Mouse (Mus musculus): ENCODE results near the gene Klc1. TPM values are rescaled to one million over a fixed set of nuclear protein-coding genes. Genes with fewer than 3 reads are reported as not detected.

Klc1 gene
- total and polyA plus RNA-seq, 2 experiments from 2014 or later: 90.9 to 129 TPM

DNA sequence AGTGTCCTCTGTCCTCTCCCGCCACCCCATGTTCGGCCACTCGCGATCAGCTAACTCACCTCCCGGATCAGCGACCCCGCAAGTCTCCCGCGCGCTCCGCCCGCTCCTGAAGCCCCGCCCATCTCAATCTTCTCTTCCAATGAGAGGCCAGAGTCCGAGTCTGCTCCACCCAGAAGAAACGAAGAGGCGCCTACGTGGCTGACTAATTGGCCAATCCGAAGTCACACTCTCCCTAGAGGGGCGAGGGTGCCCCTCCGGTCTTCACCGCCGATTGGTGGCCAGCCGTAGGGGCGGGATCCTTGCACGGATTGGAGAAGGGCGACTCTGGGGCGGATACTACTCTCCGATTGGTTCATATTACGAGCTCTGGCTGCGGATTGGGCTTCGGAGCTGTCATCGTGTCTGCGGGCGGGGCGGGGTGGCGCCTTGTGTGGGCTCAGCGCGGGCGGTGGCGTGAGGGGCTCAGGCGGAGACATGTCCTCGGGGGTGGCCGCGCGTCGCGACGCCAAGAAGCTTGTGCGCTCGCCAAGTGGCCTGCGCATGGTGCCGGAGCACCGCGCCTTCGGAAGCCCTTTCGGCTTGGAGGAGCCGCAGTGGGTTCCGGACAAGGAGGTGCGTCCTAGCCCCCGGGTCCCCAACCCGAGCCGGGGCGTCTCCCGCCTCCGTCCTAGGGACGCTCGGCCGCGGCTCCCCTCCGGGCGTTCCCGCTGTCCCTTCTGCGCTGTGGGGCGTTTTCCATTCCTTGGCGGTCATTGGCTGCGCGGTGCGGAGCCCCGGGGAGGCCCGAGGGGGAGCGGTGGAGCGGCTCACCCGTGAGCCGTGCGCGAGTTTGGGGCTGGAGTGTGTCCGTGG, 55.3 kb downstream of the Klc1 start, which contains the start of the genes Xrcc3 and Zfyve21:
Xrcc3 (minus strand) TSS at position 108 of the 852 bp plus-strand sequence.
Zfyve21 (plus strand) TSS at position 405 of the 852 bp plus-strand sequence.
- H3K27ac ChIP-seq (ENCODE audit: low read depth): peak within 1 kb of the TSS; percentile 94
- ATAC-seq (ENCODE audit: insufficient read depth, low read depth) (peak; percentile 96), DNase-seq (ENCODE audit: low spot score) (peak; percentile 99)
- no peaks in the 10 kb centered on the region; the same call in 1 of the 2 replicates for H3K36me3 ChIP-seq (replicated peaks; ENCODE audit: control insufficient read depth, insufficient read depth, low read length)
- H3K4me2 ChIP-seq (ENCODE audit: low read depth, low read length): peak within 1 kb of the TSS; percentile 86
- peak within 1 kb of the TSS; percentile 70 for H3K9ac ChIP-seq (replicated peaks; ENCODE audit: low read depth, low read length)
- H3K4me3 ChIP-seq (ENCODE audit: low read depth, low read length): peak within 1 kb of the TSS; percentile 62
- under 1% methylated on average over 83 of the region's 87 CpGs for WGBS
- TF ChIP-seq EP300 (IDR thresholded peaks at IDR 0.05; ENCODE audit: low read depth) (peak; percentile 92), CTCF (IDR thresholded peaks at IDR 0.05; ENCODE audit: low read depth) (no peak)
- no peaks in the 10 kb centered on the region for H3K27me3 ChIP-seq (ENCODE audit: control insufficient read depth, insufficient read depth, low read length)
- peaks cover 33% of the 10 kb centered on the region for H3K4me1 ChIP-seq (ENCODE audit: control insufficient read depth, insufficient read depth)
- no peaks in the 10 kb centered on the region for H3K9me3 ChIP-seq (replicated peaks; ENCODE audit: control insufficient read depth, low read length)

DNA sequence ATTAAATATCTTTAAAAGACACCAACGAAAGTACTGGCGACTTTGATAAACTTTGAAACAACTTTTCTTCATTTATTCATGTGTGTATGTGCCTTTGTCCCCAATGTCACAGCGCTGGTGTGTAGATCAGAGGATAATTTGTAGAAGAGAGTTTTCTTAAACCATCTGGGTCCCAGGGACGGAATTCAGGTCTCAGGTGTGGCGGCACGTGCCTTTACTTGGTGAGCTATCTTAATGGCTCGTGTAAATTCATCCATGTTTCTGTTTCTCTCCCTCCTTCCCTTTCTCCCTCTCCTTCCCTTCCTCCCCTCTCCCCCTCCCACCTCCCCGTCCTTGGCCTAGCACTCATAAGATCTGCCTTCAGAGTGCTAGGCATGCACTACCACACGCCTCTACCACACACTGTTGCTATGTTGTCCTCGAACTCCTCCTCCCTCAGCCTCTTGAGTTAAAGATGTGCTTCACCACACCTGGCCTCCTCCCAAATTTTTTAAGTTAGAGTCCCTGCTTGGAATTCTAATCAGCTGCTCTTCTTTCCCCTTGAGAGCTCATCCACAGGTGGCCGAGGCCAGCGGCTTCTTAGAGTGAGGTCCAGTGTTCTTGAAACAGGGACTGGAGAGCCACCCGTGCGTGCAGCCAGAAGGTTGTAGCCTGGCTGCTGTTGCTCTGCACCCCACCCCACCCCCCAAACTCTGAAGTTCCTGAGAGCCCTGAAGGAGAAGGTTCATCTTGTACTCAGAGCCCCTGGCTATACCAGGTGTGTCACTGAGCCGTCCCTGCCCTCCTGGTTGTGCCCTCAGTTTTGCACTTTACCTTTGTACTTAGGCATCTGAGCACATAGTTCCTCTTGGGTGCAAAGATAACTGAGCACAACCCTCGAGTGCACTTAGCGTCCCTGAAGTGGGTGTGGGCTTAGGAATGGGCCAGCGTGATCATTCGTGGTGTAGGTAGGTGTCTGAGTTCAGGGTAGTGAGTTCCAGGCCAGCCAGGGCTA, 56.4 kb downstream of the Klc1 start:
- DNase-seq (ENCODE audit: low spot score) (peak; percentile 22), ATAC-seq (ENCODE audit: insufficient read depth, low read depth) (no peak)
- Histone ChIP-seq H3K4me2 (ENCODE audit: low read depth, low read length) (peak overlapping the region; percentile 63), H3K36me3 (replicated peaks; ENCODE audit: control insufficient read depth, insufficient read depth, low read length) (no peaks in the 10 kb centered on the region; the same call in 1 of the 2 replicates), H3K9me3 (replicated peaks; ENCODE audit: control insufficient read depth, low read length) (no peaks in the 10 kb centered on the region), H3K27me3 (ENCODE audit: control insufficient read depth, insufficient read depth, low read length) (no peaks in the 10 kb centered on the region), H3K27ac (ENCODE audit: low read depth) (peak overlapping the region; percentile 94), H3K9ac (replicated peaks; ENCODE audit: low read depth, low read length) (peak overlapping the region; percentile 70), H3K4me3 (ENCODE audit: low read depth, low read length) (peak overlapping the region; percentile 62), H3K4me1 (ENCODE audit: control insufficient read depth, insufficient read depth) (peaks cover 33% of the 10 kb centered on the region)
- no peak for TF ChIP-seq CTCF (IDR thresholded peaks at IDR 0.05; ENCODE audit: low read depth)
- TF ChIP-seq EP300 (IDR thresholded peaks at IDR 0.05; ENCODE audit: low read depth): no peak
- WGBS: 15% methylated on average over 19 of the region's 19 CpGs

GRCm38 (mm10) chr12:111816528-111816927, 57.9 kb downstream of the Klc1 start:
- Histone ChIP-seq H3K27ac (ENCODE audit: low read depth) (peak overlapping the region; percentile 67), H3K4me3 (ENCODE audit: low read depth, low read length) (no peak overlapping the region), H3K4me2 (ENCODE audit: low read depth, low read length) (peak overlapping the region; percentile 63), H3K27me3 (ENCODE audit: control insufficient read depth, insufficient read depth, low read length) (no peaks in the 10 kb centered on the region), H3K36me3 (replicated peaks; ENCODE audit: control insufficient read depth, insufficient read depth, low read length) (peaks cover 8% of the 10 kb centered on the region; the same call in 1 of the 2 replicates), H3K9ac (replicated peaks; ENCODE audit: low read depth, low read length) (0 out of 2 replicates have a peak overlapping the region, but pooled peaks have one; percentile 16), H3K9me3 (replicated peaks; ENCODE audit: control insufficient read depth, low read length) (no peaks in the 10 kb centered on the region), H3K4me1 (ENCODE audit: control insufficient read depth, insufficient read depth) (peaks cover 33% of the 10 kb centered on the region)
- TF ChIP-seq CTCF (IDR thresholded peaks at IDR 0.05; ENCODE audit: low read depth) (no peak), EP300 (IDR thresholded peaks at IDR 0.05; ENCODE audit: low read depth) (no peak)
- DNase-seq (ENCODE audit: low spot score): peak; percentile 36
- WGBS: 48% methylated on average over 13 of the region's 13 CpGs
- no peak for ATAC-seq (ENCODE audit: insufficient read depth, low read depth)

- no peak for DNase-seq (ENCODE audit: low spot score)
- TF ChIP-seq EP300 (IDR thresholded peaks at IDR 0.05; ENCODE audit: low read depth) (no peak), CTCF (IDR thresholded peaks at IDR 0.05; ENCODE audit: low read depth) (no peak)
- 0 out of 2 replicates have a peak overlapping the region, but pooled peaks have one; percentile 16 for H3K9ac ChIP-seq (replicated peaks; ENCODE audit: low read depth, low read length)
- ATAC-seq (ENCODE audit: insufficient read depth, low read depth): no peak
- H3K27me3 ChIP-seq (ENCODE audit: control insufficient read depth, insufficient read depth, low read length): no peaks in the 10 kb centered on the region
- peak overlapping the region; percentile 63 for H3K4me2 ChIP-seq (ENCODE audit: low read depth, low read length)
- H3K36me3 ChIP-seq (replicated peaks; ENCODE audit: control insufficient read depth, insufficient read depth, low read length): peaks cover 10% of the 10 kb centered on the region; the same call in 1 of the 2 replicates
- H3K27ac ChIP-seq (ENCODE audit: low read depth): peak overlapping the region; percentile 67
- H3K4me1 ChIP-seq (ENCODE audit: control insufficient read depth, insufficient read depth): peaks cover 33% of the 10 kb centered on the region
- 57% methylated on average over 9 of the region's 9 CpGs for WGBS
- H3K9me3 ChIP-seq (replicated peaks; ENCODE audit: control insufficient read depth, low read length): no peaks in the 10 kb centered on the region
- no peak overlapping the region for H3K4me3 ChIP-seq (ENCODE audit: low read depth, low read length)
Measured at GRCm38 (mm10) chr12:111816967-111817366, 58.3 kb downstream of the Klc1 start.

DNA sequence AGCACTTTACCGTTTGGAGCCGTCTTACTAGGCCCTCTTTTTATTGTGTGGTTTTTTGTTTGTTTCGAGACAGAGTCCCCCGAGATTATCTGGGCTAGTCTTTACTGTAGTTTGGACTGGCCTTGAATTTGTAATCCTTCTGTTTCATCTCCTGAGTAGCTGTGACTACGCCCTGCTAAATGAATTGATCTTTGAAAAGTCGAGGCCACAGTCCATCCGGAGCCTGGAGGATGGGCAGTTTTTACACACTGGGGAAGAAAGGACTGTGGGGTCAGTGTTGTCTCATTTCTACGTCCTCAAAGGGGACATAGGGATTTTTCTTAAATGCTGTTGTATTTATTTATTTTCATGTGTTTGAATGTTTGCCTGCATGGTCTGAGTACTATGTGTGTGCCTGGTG, 59.3 kb downstream of the Klc1 start:
- WGBS: 89% methylated on average over 8 of the region's 8 CpGs
- ATAC-seq (ENCODE audit: insufficient read depth, low read depth) (no peak), DNase-seq (ENCODE audit: low spot score) (no peak)
- no peak overlapping the region for H3K4me2 ChIP-seq (ENCODE audit: low read depth, low read length)
- no peak overlapping the region for H3K9ac ChIP-seq (replicated peaks; ENCODE audit: low read depth, low read length)
- no peaks in the 10 kb centered on the region for H3K27me3 ChIP-seq (ENCODE audit: control insufficient read depth, insufficient read depth, low read length)
- no peak overlapping the region for H3K4me3 ChIP-seq (ENCODE audit: low read depth, low read length)
- no peak for TF ChIP-seq CTCF (IDR thresholded peaks at IDR 0.05; ENCODE audit: low read depth)
- no peak overlapping the region for H3K27ac ChIP-seq (ENCODE audit: low read depth)
- H3K9me3 ChIP-seq (replicated peaks; ENCODE audit: control insufficient read depth, low read length): no peaks in the 10 kb centered on the region
- peaks cover 32% of the 10 kb centered on the region for H3K4me1 ChIP-seq (ENCODE audit: control insufficient read depth, insufficient read depth)
- peaks cover 10% of the 10 kb centered on the region; the same call in 1 of the 2 replicates for H3K36me3 ChIP-seq (replicated peaks; ENCODE audit: control insufficient read depth, insufficient read depth, low read length)

All from heart, postnatal 0 days (tissue).